Mouse (Mus musculus) myocyte (in vitro differentiated cells): Measurements from ENCODE around the gene Trim41. TPM values are rescaled to one million over a fixed set of nuclear protein-coding genes. Genes with fewer than 3 reads are reported as not detected.

ENCODE experiments used
- H3K27me3 ChIP-seq: one replicate; pipeline ENCODE4 v1.6.1; 2011; ENCODE audit not compliant: control insufficient read depth, insufficient read depth, insufficient read length
- H3K36me3 ChIP-seq: one replicate; pipeline ENCODE4 v1.6.1; 2011; ENCODE audit not compliant: control insufficient read depth, insufficient read depth
- H3K4me2 ChIP-seq: one replicate; pipeline ENCODE4 v1.6.1; 2011; ENCODE audit warnings: low read depth, control low read depth
- H3K4me3 ChIP-seq: one replicate; pipeline ENCODE4 v1.5.1; 2011; ENCODE audit warnings: mild to moderate bottlenecking, control low read depth, moderate library complexity
- H3K79me2 ChIP-seq: one replicate; pipeline ENCODE4 v1.6.1; 2011; ENCODE audit not compliant: control insufficient read depth, insufficient read depth
- H3ac ChIP-seq: one replicate; pipeline ENCODE4 v1.6.1; 2011; ENCODE audit not compliant: control insufficient read depth, insufficient read length
- CEBPB ChIP-seq: IDR thresholded peaks from 2 replicates; pipeline ENCODE4 v1.6.1; 2011; ENCODE audit warnings: mild to moderate bottlenecking, moderate library complexity; ENCODE audit not compliant: poor library complexity, insufficient read depth, severe bottlenecking
- E2F4 ChIP-seq: IDR thresholded peaks from one replicate; pipeline ENCODE4 v1.6.1; 2011; ENCODE audit warnings: mild to moderate bottlenecking, control low read depth, moderate library complexity; ENCODE audit not compliant: insufficient read depth
- MAX ChIP-seq: IDR thresholded peaks from one replicate; pipeline ENCODE4 v1.6.1; 2011; ENCODE audit warnings: low read depth, mild to moderate bottlenecking, control low read depth
- MYOD1 ChIP-seq, 3 experiments: IDR thresholded peaks; one replicate each; pipeline ENCODE4 v1.6.1; 2011; ENCODE audit warnings: control low read depth in 2 of 3, low read depth in 2 of 3, mild to moderate bottlenecking in 2 of 3, moderate library complexity in 1 of 3; ENCODE audit not compliant: insufficient read length in 2 of 3, control insufficient read depth in 1 of 3
- MYOG ChIP-seq, 3 experiments: IDR thresholded peaks; one replicate each; pipeline ENCODE4 v1.6.1; 2011; ENCODE audit warnings: control low read depth in 2 of 3, low read depth in 2 of 3, mild to moderate bottlenecking in 2 of 3; ENCODE audit not compliant: insufficient read length in 2 of 3, control insufficient read depth in 1 of 3, insufficient read depth in 1 of 3
- POLR2A ChIP-seq: IDR thresholded peaks from one replicate; pipeline ENCODE4 v1.6.1; 2011; ENCODE audit warnings: low read depth, mild to moderate bottlenecking, control low read depth, moderate library complexity; ENCODE audit not compliant: insufficient read length
- POLR2AphosphoS2 ChIP-seq: IDR thresholded peaks from one replicate; pipeline ENCODE4 v1.6.1; 2011; ENCODE audit warnings: low read depth, control low read depth; ENCODE audit not compliant: insufficient read length
- REST ChIP-seq: IDR thresholded peaks from one replicate; pipeline ENCODE4 v1.6.1; 2011; ENCODE audit warnings: mild to moderate bottlenecking, control low read depth, moderate library complexity; ENCODE audit not compliant: insufficient read depth, insufficient read length
- SRF ChIP-seq: IDR thresholded peaks from one replicate; pipeline ENCODE4 v1.6.1; 2011; ENCODE audit warnings: low read depth; ENCODE audit not compliant: control insufficient read depth, insufficient read length
- TCF12 ChIP-seq: IDR thresholded peaks from one replicate; pipeline ENCODE4 v1.6.1; 2011; ENCODE audit warnings: mild to moderate bottlenecking, control low read depth; ENCODE audit not compliant: poor library complexity, insufficient read depth, severe bottlenecking
- TCF3 ChIP-seq: IDR thresholded peaks from one replicate; pipeline ENCODE4 v1.6.1; 2011; ENCODE audit warnings: low read depth, control low read depth; ENCODE audit not compliant: insufficient read length
- USF1 ChIP-seq: IDR thresholded peaks from one replicate; pipeline ENCODE4 v1.6.1; 2011; ENCODE audit warnings: low read depth, mild to moderate bottlenecking, control low read depth, moderate library complexity
- polyA plus RNA-seq: library from polyadenylated mRNA; unstranded; fragments of >200 nt; fragmentation: generic; extraction: Trizol; gene quantifications from one replicate; pipeline ENCODE4 v1.2.1, GENCODE M21; 2012; ENCODE audit warnings: missing spikeins

Trim41 gene
- polyA plus RNA-seq, 1 experiment: 31.3 TPM

- no peak overlapping the region for H3K4me3 ChIP-seq
- H3K4me2 ChIP-seq: no peak overlapping the region
- TF ChIP-seq TCF3 (no peak), REST (no peak), TCF12 (no peak), POLR2A (no peak), CEBPB (no peak), E2F4 (no peak), SRF (no peak)
- H3ac ChIP-seq: no peak overlapping the region
- no peaks in the 10 kb centered on the region for H3K79me2 ChIP-seq
- H3K36me3 ChIP-seq: no peaks in the 10 kb centered on the region
- no peaks in the 10 kb centered on the region for H3K27me3 ChIP-seq
Observed at GRCm38 (mm10) chr11:48842378-48842792, 25.2 kb upstream of the Trim41 start.

GRCm38 (mm10) chr11:48841213-48841612 lies 24.1 kb upstream of the Trim41 start:
- no peak for TF ChIP-seq SRF
- no peak for TF ChIP-seq USF1
- TF ChIP-seq E2F4: no peak
- TF ChIP-seq TCF3: no peak
- no peak for TF ChIP-seq REST
- TF ChIP-seq POLR2A: no peak
- TF ChIP-seq POLR2AphosphoS2: no peak
- TF ChIP-seq TCF12: no peak
- TF ChIP-seq MAX: no peak
- no peak for TF ChIP-seq MYOD1 (IDR thresholded peaks at IDR 0.05; ENCODE audit: control insufficient read depth in 1 of 3, insufficient read length in 2 of 3, low read depth in 2 of 3)
- TF ChIP-seq MYOG (IDR thresholded peaks at IDR 0.05; ENCODE audit: control insufficient read depth in 1 of 3, insufficient read depth in 1 of 3, insufficient read length in 2 of 3, low read depth in 2 of 3): no peak
- no peak for TF ChIP-seq CEBPB
- H3ac ChIP-seq: no peak overlapping the region
- no peak overlapping the region for H3K4me2 ChIP-seq
- H3K79me2 ChIP-seq: no peaks in the 10 kb centered on the region
- H3K36me3 ChIP-seq: no peaks in the 10 kb centered on the region
- no peaks in the 10 kb centered on the region for H3K27me3 ChIP-seq
- H3K4me3 ChIP-seq: no peak overlapping the region

GRCm38 (mm10) chr11:48840805-48841204 lies 23.7 kb upstream of the Trim41 start:
- Histone ChIP-seq H3K4me3 (no peak overlapping the region), H3K36me3 (no peaks in the 10 kb centered on the region), H3ac (no peak overlapping the region), H3K79me2 (no peaks in the 10 kb centered on the region), H3K27me3 (no peaks in the 10 kb centered on the region), H3K4me2 (no peak overlapping the region)
- no peak for TF ChIP-seq USF1
- TF ChIP-seq MYOG (IDR thresholded peaks at IDR 0.05; ENCODE audit: control insufficient read depth in 1 of 3, insufficient read depth in 1 of 3, insufficient read length in 2 of 3, low read depth in 2 of 3): no peak
- no peak for TF ChIP-seq MAX
- no peak for TF ChIP-seq TCF3
- no peak for TF ChIP-seq REST
- no peak for TF ChIP-seq POLR2AphosphoS2
- no peak for TF ChIP-seq TCF12
- TF ChIP-seq E2F4: no peak
- no peak for TF ChIP-seq SRF
- no peak for TF ChIP-seq CEBPB
- TF ChIP-seq POLR2A: no peak
- no peak for TF ChIP-seq MYOD1 (IDR thresholded peaks at IDR 0.05; ENCODE audit: control insufficient read depth in 1 of 3, insufficient read length in 2 of 3, low read depth in 2 of 3)

GRCm38 (mm10) chr11:48838879-48839680 lies 21.9 kb upstream of the Trim41 start:
- peak overlapping the region; percentile 41 for H3K4me3 ChIP-seq
- no peak overlapping the region for H3ac ChIP-seq
- peak overlapping the region; percentile 97 for H3K4me2 ChIP-seq
- H3K27me3 ChIP-seq: no peaks in the 10 kb centered on the region
- H3K79me2 ChIP-seq: no peaks in the 10 kb centered on the region
- H3K36me3 ChIP-seq: no peaks in the 10 kb centered on the region
- TF ChIP-seq USF1 (no peak), POLR2A (no peak), TCF12 (no peak), TCF3 (no peak), MAX (no peak), REST (no peak), POLR2AphosphoS2 (no peak), CEBPB (no peak), MYOG (IDR thresholded peaks at IDR 0.05; ENCODE audit: control insufficient read depth in 1 of 3, insufficient read depth in 1 of 3, insufficient read length in 2 of 3, low read depth in 2 of 3) (no peak), SRF (no peak), MYOD1 (IDR thresholded peaks at IDR 0.05; ENCODE audit: control insufficient read depth in 1 of 3, insufficient read length in 2 of 3, low read depth in 2 of 3) (no peak), E2F4 (no peak)
